Mouse (Mus musculus): ENCODE data around the gene Pomt1.

DNA sequence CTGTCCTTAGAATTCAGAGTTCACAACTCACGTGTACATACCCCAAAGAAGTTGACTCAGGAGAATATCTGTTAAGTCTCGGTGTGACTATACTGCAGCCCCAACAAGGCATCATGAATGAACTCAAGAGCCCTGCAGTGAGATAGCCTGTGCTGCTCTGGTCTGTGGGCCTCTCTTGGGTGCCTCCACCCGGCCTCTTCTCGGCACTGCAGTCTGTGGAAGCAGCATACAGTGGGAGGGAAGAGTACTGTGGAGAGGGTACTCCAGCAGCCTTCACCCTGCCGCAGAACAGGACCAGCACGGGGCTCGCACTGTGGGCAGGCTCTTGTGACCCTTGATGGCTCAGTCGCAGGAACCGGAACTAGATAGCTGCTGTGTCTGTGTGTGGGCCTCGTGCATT lies 20.8 kb upstream of the Pomt1 start:
- no peak for TF ChIP-seq CTCF (IDR thresholded peaks at IDR 0.05; ENCODE audit: low read depth)
- no peak for TF ChIP-seq EP300 (IDR thresholded peaks at IDR 0.05; ENCODE audit: low read depth)
